Mouse (Mus musculus) midbrain, embryonic 16.5 days (tissue): ENCODE data around the gene Drd1. TPM values are rescaled to one million over a fixed set of nuclear protein-coding genes. Genes with fewer than 3 reads are reported as not detected.
A peak's percentile ranks its signal among the peaks of the same experiment; 100 is the strongest.

Experiments used
- ATAC-seq: fragments of 200-750 bp; cut with Nextera tagmentation; 2 replicates; pipeline ENCODE4 v1.8.0; 2017; ENCODE audit warnings: moderate TSS enrichment
- H3K27ac ChIP-seq: fragments of 300-500 bp; sonication (generic); 2 replicates; pipeline ENCODE4 v1.5.1; 2014; ENCODE audit warnings: mild to moderate bottlenecking, low read length, mixed read lengths
- H3K27me3 ChIP-seq: fragments of 300-500 bp; sonication (generic); 2 replicates; pipeline ENCODE4 v1.6.1; 2014; ENCODE audit warnings: low read depth, low read length, mixed read lengths; ENCODE audit not compliant: control insufficient read depth, insufficient read depth
- H3K36me3 ChIP-seq: fragments of 300-500 bp; sonication (generic); 2 replicates; pipeline ENCODE4 v1.6.1; 2014; ENCODE audit warnings: mild to moderate bottlenecking, low read length, moderate library complexity, mixed read lengths; ENCODE audit not compliant: control insufficient read depth, insufficient read depth
- H3K4me1 ChIP-seq: fragments of 300-500 bp; sonication (generic); 2 replicates; pipeline ENCODE4 v1.6.1; 2014; ENCODE audit warnings: mild to moderate bottlenecking, low read length, mixed read lengths; ENCODE audit not compliant: control insufficient read depth, insufficient read depth
- H3K4me2 ChIP-seq: fragments of 300-500 bp; sonication (generic); 2 replicates; pipeline ENCODE4 v1.6.1; 2014; ENCODE audit warnings: mild to moderate bottlenecking, low read length, mixed read lengths
- H3K4me3 ChIP-seq: fragments of 300-500 bp; sonication (generic); 2 replicates; pipeline ENCODE4 v1.5.1; 2014; ENCODE audit warnings: low read depth, mild to moderate bottlenecking, low read length, moderate library complexity, mixed read lengths
- H3K9ac ChIP-seq: fragments of 300-500 bp; sonication (generic); 2 replicates; pipeline ENCODE4 v1.6.1; 2014; ENCODE audit warnings: low read depth, low read length, mixed read lengths
- H3K9me3 ChIP-seq: fragments of 300-500 bp; sonication (generic); replicated peaks from 2 replicates; pipeline ENCODE4 v1.6.1; 2014; ENCODE audit warnings: mild to moderate bottlenecking, low read length, mixed read lengths; ENCODE audit not compliant: control insufficient read depth, poor library complexity, severe bottlenecking
- WGBS: fragments of 180-500 bp; shearing (Covaris S2); extraction: QIAGEN DNeasy Blood & Tissue Kit; methylation state at CpG from one replicate; pipeline ENCODE4 v1.1.7; 2014; 5-methylcytosine and 5-hydroxymethylcytosine counted together
- polyA plus RNA-seq: library from polyadenylated mRNA; unstranded; fragments of >200 nt; fragmentation: Nextera tagmentation; extraction: Ambion mirVana; gene quantifications from 2 replicates; pipeline ENCODE4 v1.2.1, GENCODE M21; 2015

The Drd1 gene
- 3.5 and 5.2 TPM in 2 replicates for polyA plus RNA-seq

- peaks cover 9% of the 10 kb centered on the region; the same call in 1 of the 2 replicates for H3K27me3 ChIP-seq
- no peak within 1 kb of the TSS for H3K27ac ChIP-seq
- H3K9ac ChIP-seq = peak within 1 kb of the TSS; percentile 32
- H3K4me3 ChIP-seq = peak within 1 kb of the TSS; percentile 37
- peak; percentile 88 for ATAC-seq
- H3K9me3 ChIP-seq = no peaks in the 10 kb centered on the region
- peaks cover 3% of the 10 kb centered on the region; the same call in 1 of the 2 replicates for H3K4me1 ChIP-seq
- peak within 1 kb of the TSS; percentile 71 for H3K4me2 ChIP-seq
- no peaks in the 10 kb centered on the region for H3K36me3 ChIP-seq
- WGBS = 0% methylated on average over 31 of the region's 31 CpGs
These were observed at the start of gene Drd1 for GRCm38 (mm10) chr13:54055448-54055861. Drd1 (minus strand) TSS chr13:54055705.

GRCm38 (mm10) chr13:54103866-54104265 is 48.4 kb upstream of the Drd1 start:
- no peak overlapping the region for H3K4me2 ChIP-seq
- H3K27me3 ChIP-seq = no peaks in the 10 kb centered on the region
- WGBS = 89% methylated on average over 10 of the region's 10 CpGs
- H3K9me3 ChIP-seq = no peaks in the 10 kb centered on the region
- no peak overlapping the region for H3K9ac ChIP-seq
- peaks cover 7% of the 10 kb centered on the region; the same call in 1 of the 2 replicates for H3K36me3 ChIP-seq
- no peak overlapping the region for H3K4me3 ChIP-seq
- ATAC-seq = no peak
- H3K27ac ChIP-seq = no peak overlapping the region
- no peaks in the 10 kb centered on the region for H3K4me1 ChIP-seq

- no peak overlapping the region for H3K4me3 ChIP-seq
- H3K27ac ChIP-seq = no peak overlapping the region
- 92% methylated on average over 3 of the region's 3 CpGs for WGBS
- peaks cover 7% of the 10 kb centered on the region; the same call in 1 of the 2 replicates for H3K36me3 ChIP-seq
- no peaks in the 10 kb centered on the region for H3K27me3 ChIP-seq
- H3K4me2 ChIP-seq = no peak overlapping the region
- no peak for ATAC-seq
- H3K9ac ChIP-seq = no peak overlapping the region
- no peaks in the 10 kb centered on the region for H3K4me1 ChIP-seq
- H3K9me3 ChIP-seq = no peaks in the 10 kb centered on the region
These were observed 47.8 kb upstream of the Drd1 start for GRCm38 (mm10) chr13:54103271-54103670.

- Histone ChIP-seq H3K9me3 (no peaks in the 10 kb centered on the region), H3K9ac (no peak overlapping the region), H3K36me3 (peaks cover 3% of the 10 kb centered on the region; the same call in 1 of the 2 replicates), H3K4me1 (no peaks in the 10 kb centered on the region), H3K27ac (no peak overlapping the region), H3K27me3 (no peaks in the 10 kb centered on the region), H3K4me2 (no peak overlapping the region), H3K4me3 (no peak overlapping the region)
- 96% methylated on average over 3 of the region's 3 CpGs for WGBS
- no peak for ATAC-seq
These were observed 46.6 kb upstream of the Drd1 start for GRCm38 (mm10) chr13:54102061-54102460.

GRCm38 (mm10) chr13:54101031-54101820 is 45.7 kb upstream of the Drd1 start:
- Histone ChIP-seq H3K9ac (no peak overlapping the region), H3K4me3 (no peak overlapping the region), H3K27me3 (no peaks in the 10 kb centered on the region), H3K27ac (no peak overlapping the region), H3K4me2 (no peak overlapping the region), H3K36me3 (0 out of 2 replicates have a peak, but pooled peaks cover 3% of the 10 kb centered on the region), H3K9me3 (no peaks in the 10 kb centered on the region), H3K4me1 (no peaks in the 10 kb centered on the region)
- 92% methylated on average over 15 of the region's 15 CpGs for WGBS
- ATAC-seq = no peak

GRCm38 (mm10) chr13:54097797-54098196 is 42.3 kb upstream of the Drd1 start:
- H3K4me1 ChIP-seq = no peaks in the 10 kb centered on the region
- no peaks in the 10 kb centered on the region for H3K27me3 ChIP-seq
- WGBS = 90% methylated on average over 6 of the region's 6 CpGs
- peaks cover 14% of the 10 kb centered on the region for H3K36me3 ChIP-seq
- H3K4me2 ChIP-seq = no peak overlapping the region
- no peaks in the 10 kb centered on the region for H3K9me3 ChIP-seq
- no peak overlapping the region for H3K9ac ChIP-seq
- no peak for ATAC-seq
- no peak overlapping the region for H3K4me3 ChIP-seq
- H3K27ac ChIP-seq = no peak overlapping the region

GRCm38 (mm10) chr13:54097227-54097626 is 41.7 kb upstream of the Drd1 start:
- 94% methylated on average over 4 of the region's 4 CpGs for WGBS
- Histone ChIP-seq H3K36me3 (peaks cover 20% of the 10 kb centered on the region), H3K4me3 (no peak overlapping the region), H3K9ac (no peak overlapping the region), H3K4me1 (no peaks in the 10 kb centered on the region), H3K4me2 (no peak overlapping the region), H3K27ac (no peak overlapping the region), H3K9me3 (no peaks in the 10 kb centered on the region), H3K27me3 (no peaks in the 10 kb centered on the region)
- ATAC-seq = no peak

GRCm38 (mm10) chr13:54095721-54096120 is 40.2 kb upstream of the Drd1 start:
- 93% methylated on average over 8 of the region's 8 CpGs for WGBS
- Histone ChIP-seq H3K4me2 (no peak overlapping the region), H3K27ac (no peak overlapping the region), H3K36me3 (peaks cover 22% of the 10 kb centered on the region), H3K9ac (no peak overlapping the region), H3K27me3 (no peaks in the 10 kb centered on the region), H3K4me3 (no peak overlapping the region), H3K4me1 (no peaks in the 10 kb centered on the region), H3K9me3 (no peaks in the 10 kb centered on the region)
- ATAC-seq = no peak

- ATAC-seq = no peak
- Histone ChIP-seq H3K27ac (no peak overlapping the region), H3K27me3 (no peaks in the 10 kb centered on the region), H3K4me3 (no peak overlapping the region), H3K4me2 (no peak overlapping the region), H3K4me1 (no peaks in the 10 kb centered on the region), H3K9me3 (no peaks in the 10 kb centered on the region), H3K9ac (no peak overlapping the region), H3K36me3 (peaks cover 23% of the 10 kb centered on the region)
- 76% methylated on average over 6 of the region's 6 CpGs for WGBS
These were observed 39.5 kb upstream of the Drd1 start for GRCm38 (mm10) chr13:54094963-54095362.
